Mouse (Mus musculus) midbrain, embryonic 13.5 days (tissue): ENCODE measurements around the gene Rgma. TPM values are rescaled to one million over a fixed set of nuclear protein-coding genes. Genes with fewer than 3 reads are reported as not detected.
A peak's percentile ranks its signal among the peaks of the same experiment; 100 is the strongest.

Experiments
- ATAC-seq: fragments of 200-750 bp; cut with Nextera tagmentation; 2 replicates; pipeline ENCODE4 v1.8.0; 2017; ENCODE audit warnings: mild to moderate bottlenecking, moderate TSS enrichment, moderate library complexity
- H3K27ac ChIP-seq: fragments of 300-500 bp; sonication (generic); 2 replicates; pipeline ENCODE4 v1.5.1; 2015; ENCODE audit warnings: inconsistent platforms, mild to moderate bottlenecking, moderate library complexity
- H3K27me3 ChIP-seq: fragments of 300-500 bp; sonication (generic); 2 replicates; pipeline ENCODE4 v1.6.1; 2015; ENCODE audit warnings: mild to moderate bottlenecking, inconsistent platforms
- H3K36me3 ChIP-seq: fragments of 300-500 bp; sonication (generic); 2 replicates; pipeline ENCODE4 v1.6.1; 2015; ENCODE audit warnings: mild to moderate bottlenecking, inconsistent platforms
- H3K4me1 ChIP-seq: fragments of 300-500 bp; sonication (generic); replicated peaks from 2 replicates; pipeline ENCODE4 v1.6.1; 2015; ENCODE audit warnings: inconsistent platforms
- H3K4me2 ChIP-seq: fragments of 300-500 bp; sonication (generic); replicated peaks from 2 replicates; pipeline ENCODE4 v1.6.1; 2015; ENCODE audit warnings: moderate library complexity, mild to moderate bottlenecking, inconsistent platforms
- H3K4me3 ChIP-seq: fragments of 300-500 bp; sonication (generic); replicated peaks from 2 replicates; pipeline ENCODE4 v1.5.1; 2015; ENCODE audit warnings: mild to moderate bottlenecking, inconsistent platforms
- H3K9ac ChIP-seq: fragments of 300-500 bp; sonication (generic); replicated peaks from 2 replicates; pipeline ENCODE4 v1.6.1; 2015; ENCODE audit warnings: mild to moderate bottlenecking, inconsistent platforms
- H3K9me3 ChIP-seq: fragments of 300-500 bp; sonication (generic); 2 replicates; pipeline ENCODE4 v1.6.1; 2016; ENCODE audit warnings: mild to moderate bottlenecking, inconsistent platforms
- WGBS: fragments of 180-500 bp; shearing (Covaris S2); methylation state at CpG from one replicate; pipeline ENCODE4 v1.1.7; 2015; 5-methylcytosine and 5-hydroxymethylcytosine counted together
- polyA plus RNA-seq: library from polyadenylated mRNA; unstranded; fragments of >200 nt; fragmentation: Nextera tagmentation; extraction: Ambion mirVana; gene quantifications from 2 replicates; pipeline ENCODE4 v1.2.1, GENCODE M21; 2015

The Rgma gene
- polyA plus RNA-seq, 1 experiment from 2014 or later = 50.3 TPM

GRCm38 (mm10) chr7:73391518-73392321, 16.4 kb downstream of the Rgma start:
- peak overlapping the region; percentile 90 for H3K27ac ChIP-seq

GRCm38 (mm10) chr7:73392359-73392758, 17.1 kb downstream of the Rgma start:
- no peak for ATAC-seq
- H3K36me3 ChIP-seq = peaks cover 25% of the 10 kb centered on the region
- WGBS = 2% methylated on average over 9 of the region's 9 CpGs
- H3K4me2 ChIP-seq = peak overlapping the region; percentile 96
- H3K27me3 ChIP-seq = no peaks in the 10 kb centered on the region
- peaks cover 89% of the 10 kb centered on the region for H3K4me1 ChIP-seq
- peak overlapping the region; percentile 79 for H3K4me3 ChIP-seq
- H3K9me3 ChIP-seq = no peaks in the 10 kb centered on the region
- H3K27ac ChIP-seq = peak overlapping the region; percentile 90
- H3K9ac ChIP-seq = peak overlapping the region; percentile 96

More at GRCm38 (mm10) chr7:73391518-73392321, 16.4 kb downstream of the Rgma start:
- Histone ChIP-seq H3K4me2 (peak overlapping the region; percentile 96), H3K36me3 (peaks cover 29% of the 10 kb centered on the region), H3K9me3 (no peaks in the 10 kb centered on the region), H3K4me3 (peak overlapping the region; percentile 79), H3K4me1 (peaks cover 89% of the 10 kb centered on the region), H3K9ac (peak overlapping the region; percentile 96), H3K27me3 (no peaks in the 10 kb centered on the region)
- WGBS = 1% methylated on average over 39 of the region's 39 CpGs
- ATAC-seq = 0 out of 2 replicates have a peak, but pooled peaks have one; percentile 19

DNA sequence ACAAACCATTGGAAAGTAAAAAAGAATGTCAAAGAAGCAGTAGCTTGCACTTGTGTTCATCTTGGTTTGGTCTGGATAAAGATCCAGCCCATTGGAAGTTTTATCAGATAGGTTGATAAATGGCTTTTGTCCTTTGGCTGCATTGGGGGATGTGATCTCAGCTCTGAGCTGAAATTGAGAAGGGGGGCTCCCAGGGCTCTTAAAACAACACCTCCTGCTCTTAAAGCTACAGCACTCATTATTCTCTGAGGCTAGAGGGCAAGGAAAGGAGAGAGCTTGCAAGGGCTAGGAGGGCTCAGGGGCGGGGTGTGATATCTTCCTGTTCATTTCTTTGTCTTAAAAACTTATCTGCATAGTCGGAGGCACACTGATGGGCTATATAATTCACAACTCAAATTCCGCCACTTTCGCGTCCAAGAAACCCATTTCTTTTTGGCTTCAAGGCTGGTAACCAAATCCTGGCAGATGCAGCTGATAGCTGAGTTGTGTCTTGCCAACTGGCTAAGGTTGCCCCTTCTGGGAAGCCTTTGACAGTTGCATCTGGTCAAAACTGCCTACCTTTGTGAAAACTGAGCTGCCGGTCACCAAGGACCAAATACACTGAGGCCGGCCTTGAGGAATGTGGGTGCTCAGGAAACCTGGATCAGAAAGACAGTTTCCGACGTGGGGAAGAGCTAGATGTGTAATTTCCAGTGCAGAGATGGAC, 18.2 kb downstream of the Rgma start:
- H3K27me3 ChIP-seq = no peaks in the 10 kb centered on the region
- H3K4me2 ChIP-seq = peak overlapping the region; percentile 96
- no peaks in the 10 kb centered on the region for H3K9me3 ChIP-seq
- WGBS = 38% methylated on average over 9 of the region's 9 CpGs
- peak overlapping the region; percentile 96 for H3K9ac ChIP-seq
- peak overlapping the region; percentile 79 for H3K4me3 ChIP-seq
- no peak for ATAC-seq
- peaks cover 94% of the 10 kb centered on the region for H3K4me1 ChIP-seq
- H3K36me3 ChIP-seq = peaks cover 14% of the 10 kb centered on the region; the same call in 1 of the 2 replicates
- peak overlapping the region; percentile 90 for H3K27ac ChIP-seq

GRCm38 (mm10) chr7:73394013-73394409, 18.7 kb downstream of the Rgma start:
- no peaks in the 10 kb centered on the region for H3K9me3 ChIP-seq
- H3K4me2 ChIP-seq = peak overlapping the region; percentile 96
- no peaks in the 10 kb centered on the region for H3K27me3 ChIP-seq
- WGBS = 39% methylated on average over 4 of the region's 4 CpGs
- H3K4me1 ChIP-seq = peaks cover 95% of the 10 kb centered on the region
- peak overlapping the region; percentile 79 for H3K4me3 ChIP-seq
- peak overlapping the region; percentile 96 for H3K9ac ChIP-seq
- H3K36me3 ChIP-seq = peaks cover 14% of the 10 kb centered on the region; the same call in 1 of the 2 replicates
- ATAC-seq = no peak
- peak overlapping the region; percentile 90 for H3K27ac ChIP-seq

GRCm38 (mm10) chr7:73398319-73398718, 23.0 kb downstream of the Rgma start:
- peaks cover 18% of the 10 kb centered on the region for H3K36me3 ChIP-seq
- peak overlapping the region; percentile 64 for H3K9ac ChIP-seq
- peak; percentile 27 for ATAC-seq
- peaks cover 92% of the 10 kb centered on the region for H3K4me1 ChIP-seq
- peak overlapping the region; percentile 55 for H3K4me2 ChIP-seq
- WGBS = 2% methylated on average over 11 of the region's 11 CpGs
- H3K27me3 ChIP-seq = no peaks in the 10 kb centered on the region
- H3K9me3 ChIP-seq = no peaks in the 10 kb centered on the region
- H3K27ac ChIP-seq = peak overlapping the region; percentile 84
- peak overlapping the region; percentile 28 for H3K4me3 ChIP-seq

DNA sequence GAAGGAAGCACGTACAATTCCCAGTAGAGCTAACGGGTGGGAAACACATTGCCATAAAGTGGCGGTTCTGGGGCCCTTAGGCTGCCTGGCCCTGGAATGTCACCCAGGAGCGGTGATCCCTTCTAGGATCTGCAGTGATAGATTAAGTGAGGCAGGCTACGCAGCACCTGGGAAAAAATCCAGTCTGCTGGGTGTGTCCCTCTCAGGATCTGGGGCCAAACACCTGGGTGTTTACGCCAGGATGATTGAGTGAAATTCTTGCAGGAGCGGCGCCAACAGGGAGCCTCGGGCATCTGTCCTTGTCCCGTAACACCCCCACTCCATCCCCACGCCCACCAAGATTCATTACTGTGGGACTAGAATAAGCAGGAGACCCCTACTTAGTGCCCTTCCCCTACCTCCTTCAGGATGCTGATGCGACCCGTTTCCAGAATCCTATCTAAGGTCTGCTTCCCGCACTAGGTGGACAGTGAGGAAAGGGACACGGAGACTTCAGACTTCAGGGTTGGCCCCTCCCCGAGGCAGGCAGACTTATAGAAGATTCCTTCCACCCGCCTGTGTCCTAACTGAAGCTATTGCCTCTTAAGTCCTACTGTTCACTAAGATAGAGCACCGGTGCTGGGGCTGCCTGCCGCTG, 23.6 kb downstream of the Rgma start:
- H3K9me3 ChIP-seq = no peaks in the 10 kb centered on the region
- peak overlapping the region; percentile 55 for H3K4me2 ChIP-seq
- H3K27ac ChIP-seq = peak overlapping the region; percentile 84
- ATAC-seq = peak; percentile 5
- peak overlapping the region; percentile 64 for H3K9ac ChIP-seq
- WGBS = 6% methylated on average over 19 of the region's 19 CpGs
- H3K4me3 ChIP-seq = peak overlapping the region; percentile 28
- H3K27me3 ChIP-seq = no peaks in the 10 kb centered on the region
- H3K4me1 ChIP-seq = peaks cover 92% of the 10 kb centered on the region
- H3K36me3 ChIP-seq = peaks cover 14% of the 10 kb centered on the region

DNA sequence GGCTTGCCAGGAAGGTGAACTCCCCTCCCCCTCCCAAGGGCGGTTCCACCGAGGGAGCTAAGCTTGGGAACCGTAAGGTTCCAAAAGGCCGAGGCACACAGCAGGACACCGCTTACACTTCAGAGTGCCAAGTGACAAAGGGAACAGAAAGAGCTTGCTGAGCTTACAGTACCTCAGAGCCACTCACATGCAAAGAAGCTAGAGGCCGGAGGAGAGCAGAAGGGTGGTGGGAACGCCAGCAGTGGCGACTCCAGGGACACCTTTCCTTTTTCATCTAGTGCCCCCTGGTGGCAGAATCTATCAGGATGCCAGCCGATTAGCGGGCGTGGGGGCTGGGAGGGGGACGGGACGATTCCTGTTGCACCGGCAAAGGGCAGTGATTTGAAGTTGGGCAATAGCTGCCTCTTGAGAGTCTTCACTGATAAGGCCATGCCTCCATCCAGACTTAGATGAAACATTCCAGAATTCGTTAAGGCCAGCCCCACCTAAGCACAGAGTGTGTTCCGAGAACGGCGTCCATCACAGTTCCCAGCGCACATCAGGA, 24.3 kb downstream of the Rgma start:
- no peaks in the 10 kb centered on the region for H3K9me3 ChIP-seq
- 2% methylated on average over 19 of the region's 19 CpGs for WGBS
- peak overlapping the region; percentile 64 for H3K9ac ChIP-seq
- H3K4me1 ChIP-seq = peaks cover 87% of the 10 kb centered on the region
- H3K4me3 ChIP-seq = peak overlapping the region; percentile 28
- ATAC-seq = peak; percentile 73
- H3K27ac ChIP-seq = peak overlapping the region; percentile 84
- peaks cover 16% of the 10 kb centered on the region for H3K36me3 ChIP-seq
- H3K27me3 ChIP-seq = no peaks in the 10 kb centered on the region
- H3K4me2 ChIP-seq = peak overlapping the region; percentile 55

- WGBS = 5% methylated on average over 20 of the region's 20 CpGs
- Histone ChIP-seq H3K9me3 (no peaks in the 10 kb centered on the region), H3K4me1 (peaks cover 83% of the 10 kb centered on the region), H3K27me3 (no peaks in the 10 kb centered on the region), H3K9ac (peak overlapping the region; percentile 64), H3K4me3 (peak overlapping the region; percentile 28), H3K36me3 (peaks cover 18% of the 10 kb centered on the region), H3K27ac (peak overlapping the region; percentile 84), H3K4me2 (peak overlapping the region; percentile 55)
- peak; percentile 74 for ATAC-seq
Observed at GRCm38 (mm10) chr7:73400051-73400916, 25.0 kb downstream of the Rgma start.

GRCm38 (mm10) chr7:73402106-73402505, 26.8 kb downstream of the Rgma start:
- Histone ChIP-seq H3K27ac (no peak overlapping the region), H3K9ac (no peak overlapping the region), H3K4me3 (no peak overlapping the region), H3K9me3 (no peaks in the 10 kb centered on the region), H3K27me3 (no peaks in the 10 kb centered on the region), H3K36me3 (peaks cover 31% of the 10 kb centered on the region), H3K4me2 (no peak overlapping the region), H3K4me1 (peaks cover 65% of the 10 kb centered on the region)
- no peak for ATAC-seq
- 29% methylated on average over 2 of the region's 2 CpGs for WGBS

- H3K27ac ChIP-seq = peak overlapping the region; percentile 31; the same call in 1 of the 2 replicates
- no peak for ATAC-seq
- WGBS = 95% methylated on average over 1 of the region's 1 CpGs
Observed at GRCm38 (mm10) chr7:73402671-73403070, 27.4 kb downstream of the Rgma start.

DNA sequence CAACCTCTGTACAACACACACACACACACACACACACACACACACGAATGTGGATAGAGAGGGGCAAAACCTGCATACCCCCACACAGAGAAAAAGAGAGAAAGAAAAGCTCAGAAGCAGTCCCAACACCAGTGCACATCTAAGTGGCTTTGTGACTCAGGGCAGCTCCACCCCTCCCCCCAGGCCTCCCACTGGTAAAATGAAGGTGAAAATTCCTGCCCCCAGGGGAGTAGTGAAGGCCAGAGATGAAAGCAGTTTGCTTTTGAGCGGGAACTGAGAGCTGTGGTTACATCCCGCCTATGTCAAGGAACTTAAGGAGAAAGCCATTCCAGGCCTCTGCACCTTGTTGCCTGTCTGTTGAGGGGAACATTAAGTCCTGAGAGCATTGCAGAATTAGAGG, 28.2 kb downstream of the Rgma start:
- Histone ChIP-seq H3K27me3 (no peaks in the 10 kb centered on the region), H3K9me3 (no peaks in the 10 kb centered on the region), H3K4me3 (no peak overlapping the region), H3K27ac (no peak overlapping the region), H3K4me1 (peaks cover 51% of the 10 kb centered on the region), H3K4me2 (no peak overlapping the region), H3K36me3 (peaks cover 39% of the 10 kb centered on the region), H3K9ac (no peak overlapping the region)
- no peak for ATAC-seq
- WGBS = 32% methylated on average over 3 of the region's 3 CpGs

More at GRCm38 (mm10) chr7:73402671-73403070, 27.4 kb downstream of the Rgma start:
- no peaks in the 10 kb centered on the region for H3K9me3 ChIP-seq
- H3K9ac ChIP-seq = peak overlapping the region; percentile 36; the same call in 1 of the 2 replicates
- H3K27me3 ChIP-seq = no peaks in the 10 kb centered on the region
- peaks cover 59% of the 10 kb centered on the region for H3K4me1 ChIP-seq
- H3K36me3 ChIP-seq = peaks cover 37% of the 10 kb centered on the region
- no peak overlapping the region for H3K4me3 ChIP-seq
- H3K4me2 ChIP-seq = no peak overlapping the region
